ENCODE assay signal across 31 mouse cellular contexts in the genomic region with DNA sequence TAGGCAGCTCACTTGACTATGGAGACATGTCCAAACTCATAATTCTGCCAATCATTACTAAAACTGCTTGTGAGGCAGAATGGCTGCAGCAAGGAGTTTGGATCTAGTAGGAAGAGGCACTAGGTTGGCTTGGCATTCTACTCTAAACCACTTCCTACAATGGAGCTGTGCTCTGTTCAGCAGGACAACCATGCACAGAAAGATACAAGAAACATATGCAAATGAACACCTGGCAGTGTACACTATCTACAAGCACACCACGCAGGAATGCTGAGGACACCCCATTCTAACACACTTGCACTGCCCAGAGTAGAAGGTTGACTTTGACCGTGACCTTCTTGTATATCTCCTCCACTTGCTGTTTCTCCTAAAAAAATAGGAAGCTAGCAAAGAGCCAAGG. TPM values are rescaled to one million over a fixed set of nuclear protein-coding genes. Genes with fewer than 3 reads are reported as not detected.
A peak's percentile ranks its signal among the peaks of the same experiment; 100 is the strongest.
DNase-seq lines count a peak whose midpoint lies in the region; ATAC-seq lines count a peak whose summit lies in the region.
"Had no signal": no experiment of that assay in that cellular context is flagged by ENCODE, and none has a peak within 500 bp of the region (broad histone marks: within the 10 kb centered on the region; RNA-seq: fewer than 3 reads in every experiment).

No protein-coding gene starts in this region.

- H3K36me3 ChIP-seq in heart, embryonic 14.5 days (ENCODE audit: control insufficient read depth, insufficient read depth, low read length): peaks cover 54% of the 10 kb centered on the region
- H3K36me3 ChIP-seq in megakaryocyte, embryonic 14.5 days (replicated peaks; ENCODE audit: low read length): peaks cover 99% of the 10 kb centered on the region
- H3K36me3 ChIP-seq in midbrain, embryonic 16.5 days (ENCODE audit: control insufficient read depth, insufficient read depth, low read length): no peaks in the 10 kb centered on the region

- H3K9me3 ChIP-seq in heart, embryonic 14.5 days (ENCODE audit: control insufficient read depth, low read length): no peaks in the 10 kb centered on the region
- no peaks in the 10 kb centered on the region for H3K9me3 ChIP-seq in megakaryocyte, embryonic 14.5 days
- no peaks in the 10 kb centered on the region for H3K9me3 ChIP-seq in midbrain, embryonic 16.5 days (replicated peaks; ENCODE audit: control insufficient read depth, low read length, poor library complexity, severe bottlenecking)
- H3K9me3 ChIP-seq: embryonic facial prominence, embryonic 13.5 days; hindbrain, embryonic 12.5 days; intestine, embryonic 15.5 days; liver, embryonic 12.5 days; neural tube, embryonic 13.5 days; stomach, embryonic 15.5 days had no signal

- H3K27me3 ChIP-seq in heart, embryonic 14.5 days (ENCODE audit: control insufficient read depth, insufficient read depth, low read length): no peaks in the 10 kb centered on the region
- no peaks in the 10 kb centered on the region for H3K27me3 ChIP-seq in megakaryocyte, embryonic 14.5 days (replicated peaks)
- no peaks in the 10 kb centered on the region for H3K27me3 ChIP-seq in midbrain, embryonic 16.5 days (ENCODE audit: control insufficient read depth, insufficient read depth, low read depth, low read length)
- H3K27me3 ChIP-seq: embryonic facial prominence, embryonic 13.5 days; hindbrain, embryonic 12.5 days; intestine, embryonic 15.5 days; liver, embryonic 12.5 days; neural tube, embryonic 13.5 days; stomach, embryonic 15.5 days had no signal

- 39% methylated on average over 2 of the region's 2 CpGs for WGBS in heart, embryonic 14.5 days
- WGBS in midbrain, embryonic 16.5 days: 81% methylated on average over 2 of the region's 2 CpGs

- peak; percentile 16 for DNase-seq in gastrocnemius, adult 18-20 months (ENCODE audit: low spot score)
- no peak for DNase-seq in gastrocnemius, postnatal 25 days
- no peak for DNase-seq in heart, postnatal 25 days (ENCODE audit: low spot score)
- DNase-seq: adrenal gland, postnatal 25 days; cerebellum, adult 11-12 months; cerebellum, adult 9-11 months; forebrain, postnatal 0 days; gastrocnemius, postnatal 14 days; heart, adult 2 months; kidney, adult 8-10 months; kidney, postnatal 10 days; layer of hippocampus, postnatal 36 days; left cerebral cortex, postnatal 4 days; liver, postnatal 0 days; lung, postnatal 4 days; thymus, postnatal 14 days had no signal

- H3K4me3 ChIP-seq in heart, embryonic 14.5 days (ENCODE audit: control insufficient read depth in 1 of 2, insufficient read depth in 1 of 2, low read depth in 1 of 2, low read length in 2 of 2): no peak overlapping the region
- peak overlapping the region; percentile 9 for H3K4me3 ChIP-seq in megakaryocyte, embryonic 14.5 days (replicated peaks)
- H3K4me3 ChIP-seq in midbrain, embryonic 16.5 days (ENCODE audit: low read depth, low read length): no peak overlapping the region
- H3K4me3 ChIP-seq: embryonic facial prominence, embryonic 13.5 days; heart, adult 2 months; hindbrain, embryonic 12.5 days; intestine, embryonic 15.5 days; liver, embryonic 12.5 days; myocyte; neural tube, embryonic 13.5 days; stomach, embryonic 15.5 days had no signal

- H3K9ac ChIP-seq in heart, embryonic 14.5 days (ENCODE audit: low read length): no peak overlapping the region
- H3K9ac ChIP-seq in midbrain, embryonic 16.5 days (ENCODE audit: low read depth, low read length): no peak overlapping the region
- H3K9ac ChIP-seq: embryonic facial prominence, embryonic 13.5 days; forebrain, postnatal 0 days; hindbrain, embryonic 12.5 days; intestine, embryonic 15.5 days; liver, embryonic 12.5 days; liver, postnatal 0 days; neural tube, embryonic 13.5 days; stomach, embryonic 15.5 days had no signal

- peaks cover 6 to 55% of the 10 kb centered on the region in 2 experiments for H3K4me1 ChIP-seq in heart, embryonic 14.5 days (ENCODE audit: control insufficient read depth in 2 of 2, insufficient read depth in 2 of 2, low read length in 2 of 2)
- H3K4me1 ChIP-seq in megakaryocyte, embryonic 14.5 days: peaks cover 93% of the 10 kb centered on the region
- peaks cover 3% of the 10 kb centered on the region for H3K4me1 ChIP-seq in midbrain, embryonic 16.5 days (ENCODE audit: control insufficient read depth, insufficient read depth, low read length)

- ATAC-seq in heart, embryonic 14.5 days (ENCODE audit: insufficient number of reproducible peaks, insufficient read depth, low FRiP score, low read depth): no peak
- no peak for ATAC-seq in megakaryocyte, adult 5-6 weeks (ENCODE audit: poor library complexity, severe bottlenecking)
- peak; percentile 26; the same call in 1 of the 2 replicates for ATAC-seq in megakaryocyte-erythroid progenitor cell, adult 5-6 weeks (replicated peaks; ENCODE audit: low FRiP score, low TSS enrichment, poor library complexity, severe bottlenecking)
- ATAC-seq in midbrain, embryonic 16.5 days: no peak
- ATAC-seq: forebrain, postnatal 0 days; hindbrain, postnatal 0 days; intestine, embryonic 15.5 days; liver, embryonic 12.5 days; liver, postnatal 0 days; lung, postnatal 0 days had no signal

- H3K4me2 ChIP-seq in heart, embryonic 14.5 days (ENCODE audit: low read length): no peak overlapping the region
- no peak overlapping the region for H3K4me2 ChIP-seq in midbrain, embryonic 16.5 days (ENCODE audit: low read length)
- H3K4me2 ChIP-seq: embryonic facial prominence, embryonic 13.5 days; hindbrain, embryonic 12.5 days; intestine, embryonic 15.5 days; liver, embryonic 12.5 days; midbrain, embryonic 11.5 days; neural tube, embryonic 13.5 days; stomach, embryonic 15.5 days had no signal

- intact Hi-C loops in heart, postnatal 25 days (cut with DNase I): no loop called here

- H3K27ac ChIP-seq in heart, embryonic 14.5 days (replicated peaks in 1 of 2; ENCODE audit: control insufficient read depth in 1 of 2, insufficient read depth in 1 of 2, low read depth in 2 of 2, low read length in 2 of 2): peak overlapping the region; percentile 1 to 71
- no peak overlapping the region for H3K27ac ChIP-seq in midbrain, embryonic 16.5 days (ENCODE audit: low read length)
- H3K27ac ChIP-seq: embryonic facial prominence, embryonic 13.5 days; heart, adult 2 months; hindbrain, postnatal 0 days; intestine, embryonic 15.5 days; liver, embryonic 12.5 days; neural tube, embryonic 13.5 days; stomach, embryonic 15.5 days had no signal

RNA-seq across cellular contexts. Expression of a gene that starts 35.0 kb away (rescaled TPM):
- 1 to 10 TPM; 3.6 to 4.0 TPM for total RNA-seq in gastrocnemius, adult 18-20 months (2021)
- 1 to 10 TPM; 2.7 to 4.0 TPM for total RNA-seq in gastrocnemius, postnatal 25 days (2021)
- 50.1 and 55.4 TPM in 2 replicates for polyA plus RNA-seq in heart, embryonic 14.5 days (2014; fragmentation: Nextera tagmentation; extraction: Ambion mirVana)
- 10 to 100 TPM; 26.5 to 31.4 TPM for total RNA-seq in heart, postnatal 25 days (2021)
- polyA plus RNA-seq in megakaryocyte, embryonic 14.5 days (2012; ENCODE audit: insufficient read depth, low replicate concordance): 121 and 264 TPM in 2 replicates
- total RNA-seq in megakaryocyte, adult 5-6 weeks (2015): 3.3 and 4.2 TPM in 2 replicates
- 5.9 and 6.0 TPM in 2 replicates for total RNA-seq in megakaryocyte, adult 5-6 weeks (2017)
- total RNA-seq in megakaryocyte-erythroid progenitor cell, adult 5-6 weeks (2014; fragmentation: Nextera tagmentation): 14.5 and 20.7 TPM in 2 replicates
- total RNA-seq in megakaryocyte-erythroid progenitor cell, adult 5-6 weeks (2017): 19.9 and 45.5 TPM in 2 replicates
- polyA plus RNA-seq in midbrain, embryonic 16.5 days (2015; fragmentation: Nextera tagmentation; extraction: Ambion mirVana): 34.6 and 35.5 TPM in 2 replicates
